Mouse (Mus musculus): ENCODE data around the gene Def6.

Def6 gene

GRCm38 (mm10) chr17:28274739-28275138, 67.2 kb downstream of the Def6 start:
- no peak for DNase-seq (ENCODE audit: low spot score)

GRCm38 (mm10) chr17:28277226-28277625, 69.6 kb downstream of the Def6 start:
- DNase-seq (ENCODE audit: low spot score), result no peak

- no peak for DNase-seq (ENCODE audit: low spot score)
Observed at GRCm38 (mm10) chr17:28277721-28278120, 70.1 kb downstream of the Def6 start.

GRCm38 (mm10) chr17:28278156-28278555, 70.6 kb downstream of the Def6 start:
- no peak for DNase-seq (ENCODE audit: low spot score)
